Mouse (Mus musculus) forebrain, embryonic 11.5 days (tissue): ENCODE results near the gene Bicd2. TPM values are rescaled to one million over a fixed set of nuclear protein-coding genes. Genes with fewer than 3 reads are reported as not detected.

Experiments used
- ATAC-seq: fragments of 200-750 bp; cut with Nextera tagmentation; replicated peaks from 2 replicates; pipeline ENCODE4 v1.8.0; 2017; ENCODE audit warnings: moderate TSS enrichment; ENCODE audit not compliant: low FRiP score
- DNase-seq: peaks from one replicate; pipeline ENCODE4 v3.0.0-alpha.2; 2017; ENCODE audit warnings: low spot score
- H3K27ac ChIP-seq: fragments of 300-500 bp; sonication (generic); 2 replicates; pipeline ENCODE4 v1.5.1; 2014; ENCODE audit warnings: low read depth, low read length
- H3K27me3 ChIP-seq: fragments of 300-500 bp; sonication (generic); 2 replicates; pipeline ENCODE4 v1.6.1; 2014; ENCODE audit warnings: mild to moderate bottlenecking, low read length, mixed read lengths; ENCODE audit not compliant: control insufficient read depth, insufficient read depth
- H3K36me3 ChIP-seq: fragments of 300-500 bp; sonication (generic); 2 replicates; pipeline ENCODE4 v1.6.1; 2014; ENCODE audit warnings: mild to moderate bottlenecking, low read length, moderate library complexity, mixed read lengths; ENCODE audit not compliant: control insufficient read depth, insufficient read depth
- H3K4me1 ChIP-seq: fragments of 300-500 bp; sonication (generic); replicated peaks from 2 replicates; pipeline ENCODE4 v1.6.1; 2014; ENCODE audit warnings: low read length, mixed read lengths; ENCODE audit not compliant: control insufficient read depth, insufficient read depth
- H3K4me2 ChIP-seq: fragments of 300-500 bp; sonication (generic); 2 replicates; pipeline ENCODE4 v1.6.1; 2014; ENCODE audit warnings: low read depth, mild to moderate bottlenecking, low read length, moderate library complexity, mixed read lengths; ENCODE audit not compliant: severe bottlenecking
- H3K4me3 ChIP-seq: fragments of 300-500 bp; sonication (generic); 2 replicates; pipeline ENCODE4 v1.5.1; 2014; ENCODE audit warnings: low read depth, low read length
- H3K9ac ChIP-seq: fragments of 300-500 bp; sonication (generic); 2 replicates; pipeline ENCODE4 v1.6.1; 2014; ENCODE audit warnings: low read length
- H3K9me3 ChIP-seq: fragments of 300-500 bp; sonication (generic); 2 replicates; pipeline ENCODE4 v1.6.1; 2016; ENCODE audit warnings: low read length, mixed read lengths; ENCODE audit not compliant: control insufficient read depth
- WGBS: fragments of 180-500 bp; shearing (Covaris S2); extraction: QIAGEN DNeasy Blood & Tissue Kit; methylation state at CpG from one replicate; pipeline ENCODE4 v1.1.7; 2014; 5-methylcytosine and 5-hydroxymethylcytosine counted together
- polyA plus RNA-seq: library from polyadenylated mRNA; unstranded; fragments of >200 nt; fragmentation: Nextera tagmentation; extraction: Ambion mirVana; gene quantifications from 2 replicates; pipeline ENCODE4 v1.2.1, GENCODE M21; 2014

The Bicd2 gene
- polyA plus RNA-seq, 1 experiment from 2014 or later = 35.7 TPM

DNA sequence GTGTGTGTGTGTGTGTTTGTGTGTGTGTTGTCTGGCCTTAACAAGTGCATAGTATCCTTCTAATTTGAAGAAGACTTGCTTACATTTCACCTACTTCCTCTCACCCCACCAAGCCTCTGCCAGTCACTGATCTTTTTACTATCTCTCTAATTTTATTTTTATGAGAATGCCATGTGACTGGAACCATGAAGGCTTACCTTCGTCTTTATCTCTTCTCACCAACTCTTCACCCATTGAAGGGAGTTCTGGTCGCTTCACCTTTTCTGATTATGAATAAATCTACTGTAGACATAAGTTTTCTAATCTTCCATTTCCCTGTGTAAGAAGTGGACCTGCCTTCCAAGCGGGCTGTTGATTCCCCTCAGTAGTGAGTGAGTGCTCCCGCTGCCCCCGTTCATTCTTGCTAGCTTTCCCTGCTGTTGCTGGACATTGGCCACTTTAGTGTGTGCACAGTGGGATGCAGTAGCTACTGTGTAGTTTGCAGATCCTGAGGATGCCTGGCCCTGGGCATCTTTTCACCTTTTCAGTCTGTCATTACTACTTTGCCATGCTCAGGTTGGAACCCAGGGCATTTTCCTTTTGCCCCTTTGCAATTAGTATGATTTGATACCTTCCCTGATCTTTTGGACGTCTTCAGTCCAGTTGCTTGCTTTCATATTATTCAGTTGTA is 8.6 kb downstream of the Bicd2 start:
- H3K36me3 ChIP-seq = no peaks in the 10 kb centered on the region
- DNase-seq (no peak), ATAC-seq (no peak)
- no peak overlapping the region for H3K4me2 ChIP-seq
- H3K27me3 ChIP-seq = no peaks in the 10 kb centered on the region
- WGBS = 93% methylated on average over 6 of the region's 6 CpGs
- H3K9ac ChIP-seq = no peak overlapping the region
- H3K27ac ChIP-seq = no peak overlapping the region
- peaks cover 6% of the 10 kb centered on the region; the same call in 1 of the 2 replicates for H3K4me1 ChIP-seq
- no peaks in the 10 kb centered on the region for H3K9me3 ChIP-seq
- H3K4me3 ChIP-seq = no peak overlapping the region

DNA sequence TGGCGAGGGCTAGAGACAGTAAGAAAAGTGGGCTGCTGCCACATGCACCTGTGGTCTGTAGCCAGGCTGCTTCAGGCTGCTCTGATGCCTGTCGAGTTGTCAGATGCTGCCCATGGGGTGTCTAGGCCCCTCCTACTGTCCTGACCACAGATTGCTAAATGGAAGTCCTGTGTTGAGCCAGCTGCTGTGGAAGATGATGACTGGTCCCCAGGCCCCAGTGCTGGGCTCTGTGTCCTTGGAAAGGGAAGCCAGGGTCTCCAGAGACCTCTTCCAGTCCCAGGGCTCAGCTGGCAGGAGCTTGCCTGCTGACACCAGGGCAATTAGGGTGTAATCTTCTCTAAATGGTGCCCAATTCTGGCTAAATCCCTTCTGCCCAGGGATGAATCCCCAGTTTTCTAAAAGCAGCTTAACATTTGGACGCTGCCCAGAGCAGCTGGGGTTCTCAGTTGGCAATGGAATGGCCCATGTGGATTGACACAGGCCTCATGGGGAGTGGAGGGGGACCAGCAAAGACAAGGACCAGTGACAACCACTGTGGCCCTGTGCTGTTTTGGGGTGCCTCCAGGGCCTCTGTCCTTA is 11.3 kb downstream of the Bicd2 start:
- ATAC-seq (no peak), DNase-seq (no peak)
- Histone ChIP-seq H3K27me3 (no peaks in the 10 kb centered on the region), H3K4me3 (no peak overlapping the region), H3K9ac (no peak overlapping the region), H3K27ac (no peak overlapping the region), H3K9me3 (no peaks in the 10 kb centered on the region), H3K36me3 (no peaks in the 10 kb centered on the region), H3K4me2 (no peak overlapping the region), H3K4me1 (0 out of 2 replicates have a peak, but pooled peaks cover 4% of the 10 kb centered on the region)
- 60% methylated on average over 3 of the region's 3 CpGs for WGBS

DNA sequence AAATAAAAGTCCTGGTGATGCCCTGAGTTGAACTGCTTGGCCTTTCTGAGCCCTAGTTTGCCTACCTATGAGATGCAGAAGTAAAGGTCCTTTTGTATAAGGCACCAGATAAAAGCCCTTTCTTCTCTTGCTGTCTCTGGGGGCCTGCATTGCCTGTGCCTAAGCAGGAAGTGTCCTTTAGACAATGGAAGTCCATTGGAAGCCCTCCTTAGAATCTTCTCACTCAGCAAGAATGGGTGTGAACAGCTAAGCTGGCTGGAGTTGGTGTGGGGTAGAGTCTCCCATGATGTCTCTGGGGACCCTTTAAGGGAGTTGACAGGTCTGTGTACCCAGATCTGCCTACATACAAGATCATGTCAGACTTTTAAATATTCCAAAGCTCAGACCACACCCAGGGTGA is 12.0 kb downstream of the Bicd2 start:
- no peaks in the 10 kb centered on the region for H3K9me3 ChIP-seq
- no peaks in the 10 kb centered on the region for H3K27me3 ChIP-seq
- H3K36me3 ChIP-seq = no peaks in the 10 kb centered on the region
- H3K9ac ChIP-seq = no peak overlapping the region
- no peak overlapping the region for H3K27ac ChIP-seq
- 0 out of 2 replicates have a peak, but pooled peaks cover 4% of the 10 kb centered on the region for H3K4me1 ChIP-seq
- no peak for DNase-seq
- no peak overlapping the region for H3K4me3 ChIP-seq
- H3K4me2 ChIP-seq = no peak overlapping the region
- ATAC-seq = no peak

DNA sequence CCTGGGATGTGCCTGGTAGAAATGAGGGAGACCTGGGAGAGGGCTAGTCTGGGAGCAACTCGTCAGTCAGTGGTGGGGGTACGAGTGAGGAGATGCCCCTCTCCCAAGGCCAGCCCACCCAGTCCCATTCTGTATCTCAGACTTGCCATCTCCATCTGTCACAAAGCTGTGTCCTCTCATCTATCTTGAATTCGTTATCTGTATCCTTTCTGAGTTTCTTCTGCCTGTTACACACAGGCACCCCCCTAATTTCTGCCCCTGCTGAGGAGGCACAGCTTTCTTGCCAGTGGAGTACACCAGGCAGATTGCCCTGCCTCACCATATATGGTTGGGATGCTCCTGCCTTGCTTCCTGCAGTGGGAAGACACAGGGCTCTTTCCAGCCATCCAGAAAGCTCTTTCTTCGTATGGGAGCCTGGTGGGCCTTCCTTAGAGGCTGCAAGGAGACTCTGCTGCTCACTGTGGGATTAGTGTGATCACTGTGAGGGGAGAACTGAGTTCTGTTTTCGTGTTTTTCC is 12.7 kb downstream of the Bicd2 start:
- WGBS = 78% methylated on average over 5 of the region's 5 CpGs
- ATAC-seq = no peak

DNA sequence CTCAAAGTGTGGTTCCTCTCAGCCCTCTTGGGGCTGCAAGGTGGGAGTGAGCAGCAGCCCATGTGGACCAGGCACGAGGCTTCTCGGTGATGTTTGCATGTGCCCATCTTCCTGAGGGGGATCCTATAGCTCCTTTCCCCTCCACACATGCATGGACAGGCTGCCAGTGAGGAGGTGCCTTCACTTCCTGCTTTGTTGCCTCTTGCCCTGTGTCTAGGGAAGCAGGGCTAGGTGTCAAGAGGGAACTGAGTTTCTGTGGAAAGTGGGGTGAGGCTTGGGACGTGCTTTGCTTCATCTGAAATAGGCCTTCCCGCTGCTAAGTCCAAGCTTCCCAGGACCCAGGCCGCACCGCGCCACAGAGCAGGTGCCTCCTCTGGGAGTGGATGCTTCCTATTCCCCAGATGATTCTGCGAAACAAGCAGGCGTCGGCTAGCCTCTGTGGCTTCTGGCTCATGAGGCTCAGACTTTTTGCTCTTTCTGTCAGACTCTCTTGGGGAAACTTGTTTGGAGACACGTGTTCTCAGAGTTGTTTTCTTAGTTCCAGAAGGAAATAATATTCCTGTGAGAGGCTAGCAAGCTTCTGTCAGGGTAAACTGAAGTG is 14.2 kb downstream of the Bicd2 start:
- Histone ChIP-seq H3K9ac (no peak overlapping the region), H3K4me3 (no peak overlapping the region), H3K9me3 (no peaks in the 10 kb centered on the region), H3K4me2 (no peak overlapping the region), H3K27ac (no peak overlapping the region), H3K36me3 (no peaks in the 10 kb centered on the region), H3K4me1 (0 out of 2 replicates have a peak, but pooled peaks cover 4% of the 10 kb centered on the region), H3K27me3 (no peaks in the 10 kb centered on the region)
- 91% methylated on average over 11 of the region's 11 CpGs for WGBS
- DNase-seq (no peak), ATAC-seq (no peak)

More for the DNA sequence above, 12.7 kb downstream of the Bicd2 start:
- H3K4me2 ChIP-seq = no peak overlapping the region
- no peak overlapping the region for H3K9ac ChIP-seq
- no peak for DNase-seq
- H3K36me3 ChIP-seq = no peaks in the 10 kb centered on the region
- 0 out of 2 replicates have a peak, but pooled peaks cover 4% of the 10 kb centered on the region for H3K4me1 ChIP-seq
- no peak overlapping the region for H3K4me3 ChIP-seq
- H3K27ac ChIP-seq = no peak overlapping the region
- H3K9me3 ChIP-seq = no peaks in the 10 kb centered on the region
- H3K27me3 ChIP-seq = no peaks in the 10 kb centered on the region

DNA sequence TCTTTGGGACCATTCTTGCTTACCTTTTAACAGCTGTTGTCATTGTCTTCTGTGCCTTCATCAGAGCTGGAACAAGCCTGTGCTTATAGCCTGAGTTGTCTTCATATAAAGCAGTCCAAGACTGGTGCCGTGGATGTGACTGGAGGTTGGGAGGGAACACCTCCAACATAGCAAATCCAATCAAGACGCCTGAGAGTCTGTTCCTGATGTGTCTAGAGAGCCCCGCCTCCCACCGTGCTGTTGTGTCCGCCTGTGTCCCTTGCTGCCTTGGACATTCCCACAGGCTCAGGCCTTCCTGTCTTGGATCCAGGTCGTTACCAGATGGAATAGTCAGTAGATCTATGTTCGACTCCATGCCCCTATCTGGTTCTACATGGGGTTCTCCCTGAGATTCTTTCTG is 14.7 kb downstream of the Bicd2 start:
- DNase-seq (no peak), ATAC-seq (no peak)
- Histone ChIP-seq H3K4me3 (no peak overlapping the region), H3K9ac (no peak overlapping the region), H3K27ac (no peak overlapping the region), H3K9me3 (no peaks in the 10 kb centered on the region), H3K4me2 (no peak overlapping the region), H3K36me3 (no peaks in the 10 kb centered on the region), H3K27me3 (no peaks in the 10 kb centered on the region), H3K4me1 (0 out of 2 replicates have a peak, but pooled peaks cover 4% of the 10 kb centered on the region)
- WGBS = 86% methylated on average over 7 of the region's 7 CpGs

DNA sequence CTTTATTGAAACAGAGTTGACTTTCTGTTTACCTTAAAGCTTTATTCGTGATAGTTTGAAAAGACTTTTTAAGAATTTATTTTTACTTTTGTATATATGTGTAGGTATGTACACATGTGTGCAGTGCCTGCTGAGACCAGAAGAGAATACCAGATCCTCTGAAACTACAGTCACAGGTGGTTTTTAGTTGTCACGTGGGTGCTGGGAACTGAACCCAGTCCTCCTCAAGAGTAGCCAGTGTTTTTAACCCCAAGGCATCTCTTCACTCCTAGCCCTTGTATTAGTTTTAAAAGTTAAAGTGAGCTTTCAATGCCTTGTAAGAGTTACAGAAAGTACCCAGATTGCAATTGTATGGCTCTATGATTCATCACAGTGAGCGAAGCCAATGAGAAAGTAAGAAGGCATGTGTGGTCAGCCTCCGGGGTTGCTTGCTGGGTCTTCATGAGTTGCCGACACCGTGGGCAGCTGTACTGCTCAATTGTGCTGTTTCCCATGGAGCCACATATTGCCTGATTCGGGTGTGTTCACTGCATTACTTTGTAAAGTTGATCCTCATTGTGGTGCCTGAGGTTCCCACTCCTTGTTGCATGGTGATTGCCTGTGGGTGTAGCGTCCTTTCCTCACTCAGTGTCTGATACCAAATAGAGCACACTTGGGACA is 16.1 kb downstream of the Bicd2 start:
- Histone ChIP-seq H3K36me3 (no peaks in the 10 kb centered on the region), H3K4me2 (no peak overlapping the region), H3K9me3 (no peaks in the 10 kb centered on the region), H3K27ac (no peak overlapping the region), H3K9ac (no peak overlapping the region), H3K27me3 (no peaks in the 10 kb centered on the region), H3K4me1 (0 out of 2 replicates have a peak, but pooled peaks cover 4% of the 10 kb centered on the region), H3K4me3 (no peak overlapping the region)
- WGBS = 92% methylated on average over 8 of the region's 8 CpGs
- ATAC-seq (no peak), DNase-seq (no peak)

DNA sequence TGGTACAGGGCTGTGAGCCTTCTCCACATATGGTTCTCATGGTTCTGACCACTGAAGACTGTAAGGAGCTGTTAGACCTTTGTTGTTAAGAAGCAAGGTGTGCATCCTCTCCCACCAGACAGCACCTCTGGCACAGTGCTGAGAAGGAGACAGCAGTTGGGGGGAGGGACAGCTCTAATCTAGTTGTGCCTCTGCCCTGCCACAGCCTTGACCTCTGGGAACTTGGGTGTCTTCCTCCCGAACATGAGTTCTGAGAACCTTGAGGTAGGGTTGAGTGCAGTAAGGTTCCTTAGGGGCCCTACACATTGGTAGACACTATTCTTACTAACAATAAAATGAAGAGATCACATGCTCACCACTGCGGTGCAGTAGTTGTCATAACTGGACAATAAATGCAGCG is 16.8 kb downstream of the Bicd2 start:
- Histone ChIP-seq H3K9me3 (no peaks in the 10 kb centered on the region), H3K4me3 (no peak overlapping the region), H3K27ac (no peak overlapping the region), H3K36me3 (no peaks in the 10 kb centered on the region), H3K9ac (no peak overlapping the region), H3K4me1 (0 out of 2 replicates have a peak, but pooled peaks cover 2% of the 10 kb centered on the region), H3K4me2 (no peak overlapping the region), H3K27me3 (no peaks in the 10 kb centered on the region)
- WGBS = 97% methylated on average over 3 of the region's 3 CpGs
- no peak for DNase-seq
- ATAC-seq = no peak
